Mouse (Mus musculus): ENCODE measurements around the gene Hoxb13.

GRCm38 (mm10) chr11:96189810-96190522 lies 4.2 kb upstream of the Hoxb13 start:
- no peak for TF ChIP-seq POLR2A (IDR thresholded peaks at IDR 0.05; ENCODE audit: borderline replicate concordance, extremely low read depth, insufficient read depth, insufficient read length, poor library complexity, severe bottlenecking)
- TF ChIP-seq CTCF (IDR thresholded peaks at IDR 0.05; ENCODE audit: borderline replicate concordance, extremely low read depth, insufficient read depth, insufficient read length): no peak
